8 mouse cellular contexts compared by ENCODE assay signal in genomic region chr8:94179713-94180560, GRCm38 (mm10). TPM values are rescaled to one million over a fixed set of nuclear protein-coding genes. Genes with fewer than 3 reads are reported as not detected.
DNase-seq lines count a peak whose midpoint lies in the region; ATAC-seq and TF ChIP-seq lines count a peak whose summit lies in the region.

No protein-coding gene starts in this region.

- TF ChIP-seq POLR2A in limb, embryonic 14.5 days (IDR thresholded peaks at IDR 0.05; ENCODE audit: borderline replicate concordance, extremely low read depth, insufficient read depth, insufficient read length), result no peak

- WGBS in lung, embryonic 15.5 days, result 6% methylated on average over 25 of the region's 25 CpGs
- WGBS in limb, embryonic 14.5 days, result 5% methylated on average over 25 of the region's 25 CpGs
- WGBS in neural tube, embryonic 12.5 days, result 2% methylated on average over 25 of the region's 25 CpGs

- H3K9ac ChIP-seq in lung, embryonic 15.5 days, result peak overlapping the region; percentile 44
- no peak overlapping the region for H3K9ac ChIP-seq in limb, embryonic 14.5 days (ENCODE audit: low read depth, low read length, severe bottlenecking)
- H3K9ac ChIP-seq in neural tube, embryonic 12.5 days, result no peak overlapping the region

- no peak overlapping the region for H3K27ac ChIP-seq in lung, embryonic 15.5 days
- H3K27ac ChIP-seq in limb, embryonic 14.5 days (replicated peaks; ENCODE audit: low read depth, low read length), result no peak overlapping the region
- H3K27ac ChIP-seq in neural tube, embryonic 12.5 days, result no peak overlapping the region

- intact Hi-C loops in heart, postnatal 10 days (cut with DNase I), result no loop called here

- H3K36me3 ChIP-seq in lung, embryonic 15.5 days, result no peaks in the 10 kb centered on the region
- no peaks in the 10 kb centered on the region for H3K36me3 ChIP-seq in limb, embryonic 14.5 days (ENCODE audit: control insufficient read depth, insufficient read depth, low read length)
- no peaks in the 10 kb centered on the region for H3K36me3 ChIP-seq in neural tube, embryonic 12.5 days

- H3K4me2 ChIP-seq in lung, embryonic 15.5 days, result peak overlapping the region; percentile 81
- H3K4me2 ChIP-seq in limb, embryonic 14.5 days (replicated peaks; ENCODE audit: low read depth, low read length, severe bottlenecking), result peak overlapping the region; percentile 56
- H3K4me2 ChIP-seq in neural tube, embryonic 12.5 days (replicated peaks), result peak overlapping the region; percentile 67

- no peak for DNase-seq in lung, postnatal 14 days
- DNase-seq in c-Kit-positive CD71-positive TER-119-negative erythroid progenitor cells, embryonic 14.5 days (ENCODE audit: low read depth), result peak; percentile 57
- DNase-seq in heart, postnatal 10 days, result peak; percentile 37 to 41
- no peak for DNase-seq in limb, embryonic 14.5 days (ENCODE audit: low spot score)
- DNase-seq in layer of hippocampus, postnatal 25 days (ENCODE audit: extremely low spot score in 1 of 2, low spot score in 1 of 2), result no peak
- no peak for DNase-seq in urinary bladder, adult 18-20 months (ENCODE audit: low spot score in 2 of 2)

- no peak for ATAC-seq in lung, embryonic 15.5 days (ENCODE audit: borderline replicate concordance, extremely low read depth, low FRiP score, low TSS enrichment)
- ATAC-seq in limb, embryonic 14.5 days (ENCODE audit: low FRiP score, low read depth), result no peak
- no peak for ATAC-seq in neural tube, embryonic 12.5 days (ENCODE audit: low FRiP score, low read depth)

- peaks cover 30% of the 10 kb centered on the region for H3K4me1 ChIP-seq in lung, embryonic 15.5 days
- peaks cover 20% of the 10 kb centered on the region; the same call in 1 of the 2 replicates for H3K4me1 ChIP-seq in limb, embryonic 14.5 days (ENCODE audit: control insufficient read depth, insufficient read depth, low read length)
- peaks cover 24% of the 10 kb centered on the region for H3K4me1 ChIP-seq in neural tube, embryonic 12.5 days

- peak overlapping the region; percentile 48 for H3K4me3 ChIP-seq in lung, embryonic 15.5 days
- peak overlapping the region; percentile 44 for H3K4me3 ChIP-seq in limb, embryonic 14.5 days (replicated peaks; ENCODE audit: low read length)
- peak overlapping the region; percentile 31; the same call in 1 of the 2 replicates for H3K4me3 ChIP-seq in neural tube, embryonic 12.5 days

- no peaks in the 10 kb centered on the region for H3K9me3 ChIP-seq in lung, embryonic 15.5 days
- H3K9me3 ChIP-seq in limb, embryonic 14.5 days (ENCODE audit: control insufficient read depth, low read length), result no peaks in the 10 kb centered on the region
- no peaks in the 10 kb centered on the region for H3K9me3 ChIP-seq in neural tube, embryonic 12.5 days

- H3K27me3 ChIP-seq in lung, embryonic 15.5 days, result peaks cover 91% of the 10 kb centered on the region
- H3K27me3 ChIP-seq in limb, embryonic 14.5 days (ENCODE audit: control insufficient read depth, insufficient read depth, low read length), result peaks cover 94% of the 10 kb centered on the region
- H3K27me3 ChIP-seq in neural tube, embryonic 12.5 days (replicated peaks), result peaks cover 88% of the 10 kb centered on the region

RNA-seq across cellular contexts. Expression of gene Mt1, which starts 1.1 kb away (rescaled TPM):
- 144 and 179 TPM in 2 replicates for polyA plus RNA-seq in lung, embryonic 15.5 days (2015; fragmentation: Nextera tagmentation; extraction: Ambion mirVana)
- total RNA-seq in heart, postnatal 10 days (2021), result 100 to 1,000 TPM; 104 to 394 TPM
- polyA plus RNA-seq in limb, embryonic 14.5 days (2012; rRNA removed), result 91.7 and 100 TPM in 2 replicates
- 149 and 158 TPM in 2 replicates for polyA plus RNA-seq in limb, embryonic 14.5 days (2014; fragmentation: Nextera tagmentation; extraction: Ambion mirVana)
- polyA plus RNA-seq in neural tube, embryonic 12.5 days (2016; fragmentation: Nextera tagmentation; extraction: Ambion mirVana), result 33.3 and 36.7 TPM in 2 replicates
- total RNA-seq in layer of hippocampus, postnatal 25 days (2021), result 100 to 1,000 TPM; 584 to 804 TPM

RNA-seq across cellular contexts. Expression of gene Mt2, which starts 7.5 kb away (rescaled TPM):
- 26.6 and 33.1 TPM in 2 replicates for polyA plus RNA-seq in lung, embryonic 15.5 days (2015; fragmentation: Nextera tagmentation; extraction: Ambion mirVana)
- 10 to 100 TPM in 1 of 2 experiments, 1 to 10 TPM in 1; 9.4 to 87.4 TPM for total RNA-seq in heart, postnatal 10 days (2021)
- 32.8 and 51.6 TPM in 2 replicates for polyA plus RNA-seq in limb, embryonic 14.5 days (2012; rRNA removed)
- 39.6 and 48.1 TPM in 2 replicates for polyA plus RNA-seq in limb, embryonic 14.5 days (2014; fragmentation: Nextera tagmentation; extraction: Ambion mirVana)
- polyA plus RNA-seq in neural tube, embryonic 12.5 days (2016; fragmentation: Nextera tagmentation; extraction: Ambion mirVana), result 8.1 and 11.1 TPM in 2 replicates
- 100 to 1,000 TPM; 381 to 701 TPM for total RNA-seq in layer of hippocampus, postnatal 25 days (2021)

RNA-seq across cellular contexts. Expression of gene Mt3, which starts 27.5 kb away (rescaled TPM):
- polyA plus RNA-seq in lung, embryonic 15.5 days (2015; fragmentation: Nextera tagmentation; extraction: Ambion mirVana), result 5.5 and 5.7 TPM in 2 replicates
- total RNA-seq in heart, postnatal 10 days (2021), result 10 to 100 TPM; 12.5 to 14.5 TPM
- 2.0 and 3.3 TPM in 2 replicates for polyA plus RNA-seq in limb, embryonic 14.5 days (2012; rRNA removed)
- 2.8 and 3.8 TPM in 2 replicates for polyA plus RNA-seq in limb, embryonic 14.5 days (2014; fragmentation: Nextera tagmentation; extraction: Ambion mirVana)
- 19.0 and 24.8 TPM in 2 replicates for polyA plus RNA-seq in neural tube, embryonic 12.5 days (2016; fragmentation: Nextera tagmentation; extraction: Ambion mirVana)
- total RNA-seq in layer of hippocampus, postnatal 25 days (2021), result 1,000 to 10,000 TPM; 1,168 to 1,277 TPM

RNA-seq across cellular contexts. Expression of gene Nup93, which starts 34.4 kb away (rescaled TPM):
- polyA plus RNA-seq in lung, embryonic 15.5 days (2015; fragmentation: Nextera tagmentation; extraction: Ambion mirVana), result 99.9 and 101 TPM in 2 replicates
- 10 to 100 TPM; 27.6 to 28.3 TPM for total RNA-seq in heart, postnatal 10 days (2021)
- 60.5 and 64.0 TPM in 2 replicates for polyA plus RNA-seq in limb, embryonic 14.5 days (2012; rRNA removed)
- polyA plus RNA-seq in limb, embryonic 14.5 days (2014; fragmentation: Nextera tagmentation; extraction: Ambion mirVana), result 72.3 and 79.9 TPM in 2 replicates
- polyA plus RNA-seq in neural tube, embryonic 12.5 days (2016; fragmentation: Nextera tagmentation; extraction: Ambion mirVana), result 85.1 and 85.5 TPM in 2 replicates
- 10 to 100 TPM; 42.5 to 60.5 TPM for total RNA-seq in layer of hippocampus, postnatal 25 days (2021)

RNA-seq across cellular contexts. Expression of gene Mt4, which starts 42.9 kb away (rescaled TPM):
- not detected in 2 replicates for polyA plus RNA-seq in lung, embryonic 15.5 days (2015; fragmentation: Nextera tagmentation; extraction: Ambion mirVana)
- total RNA-seq in heart, postnatal 10 days (2021), result not detected
- polyA plus RNA-seq in limb, embryonic 14.5 days (2012; rRNA removed), result not detected in 2 replicates
- polyA plus RNA-seq in limb, embryonic 14.5 days (2014; fragmentation: Nextera tagmentation; extraction: Ambion mirVana), result not detected in 2 replicates
- polyA plus RNA-seq in neural tube, embryonic 12.5 days (2016; fragmentation: Nextera tagmentation; extraction: Ambion mirVana), result not detected in 2 replicates
- not detected for total RNA-seq in layer of hippocampus, postnatal 25 days (2021)

Comparison
In these comparisons a context has a peak if more than half of its experiments do, and no peak if none do; other contexts are left out.
1. DNase-seq: peak in c-Kit-positive CD71-positive TER-119-negative erythroid progenitor cells, embryonic 14.5 days (single experiment) and heart, postnatal 10 days (2 of 2); none in lung, postnatal 14 days (single experiment), limb, embryonic 14.5 days (single experiment), layer of hippocampus, postnatal 25 days (0 of 2) and urinary bladder, adult 18-20 months (0 of 2).
2. Peak in every context shown above with its lines, with median percentiles within 50 percentile points of each other: H3K4me2 ChIP-seq and H3K4me3 ChIP-seq.